Mouse (Mus musculus) MEL (cell line): ENCODE measurements around the gene Ovca2. TPM values are rescaled to one million over a fixed set of nuclear protein-coding genes. Genes with fewer than 3 reads are reported as not detected.

Experiments
- DNase-seq: peaks from one replicate; pipeline ENCODE4 v3.0.0; 2011; ENCODE audit warnings: low read depth, low spot score
- H3K27ac ChIP-seq: 2 replicates; pipeline ENCODE4 v1.5.1; 2012; ENCODE audit warnings: low read depth, mild to moderate bottlenecking, control low read depth, low read length, moderate library complexity; ENCODE audit not compliant: control insufficient read depth
- H3K27me3 ChIP-seq, 2 experiments: fragments of 150-350 bp in 1 of 2; sonication (generic) in 1 of 2; 2 replicates each; pipeline ENCODE4 v1.6.1; 2012; ENCODE audit warnings: low read length in 2 of 2, mild to moderate bottlenecking in 2 of 2, improper control_type of control experiment in 1 of 2, moderate library complexity in 1 of 2; ENCODE audit not compliant: insufficient read depth in 2 of 2, control insufficient read depth in 1 of 2
- H3K36me3 ChIP-seq, 2 experiments: 2 replicates each; pipeline ENCODE4 v1.6.1; 2012 to 2014; ENCODE audit warnings: low read length in 2 of 2, improper control_type of control experiment in 1 of 2, inconsistent platforms in 1 of 2, mild to moderate bottlenecking in 1 of 2; ENCODE audit not compliant: insufficient read depth in 2 of 2, control insufficient read depth in 1 of 2
- H3K4me1 ChIP-seq, 2 experiments: fragments of 150-350 bp in 1 of 2; sonication (generic) in 1 of 2; 2 replicates each; pipeline ENCODE4 v1.6.1; 2012; ENCODE audit warnings: low read length in 2 of 2, improper control_type of control experiment in 1 of 2, mild to moderate bottlenecking in 1 of 2; ENCODE audit not compliant: insufficient read depth in 2 of 2, control insufficient read depth in 1 of 2
- H3K4me3 ChIP-seq, 2 experiments: fragments of 150-350 bp in 1 of 2; sonication (generic) in 1 of 2; 2 replicates each; pipeline ENCODE4 v1.5.1; 2012; ENCODE audit warnings: low read depth in 2 of 2, low read length in 2 of 2, mild to moderate bottlenecking in 2 of 2, moderate library complexity in 2 of 2, control low read depth in 1 of 2, improper control_type of control experiment in 1 of 2; ENCODE audit not compliant: control insufficient read depth in 1 of 2, insufficient read depth in 1 of 2
- H3K79me2 ChIP-seq: 2 replicates; pipeline ENCODE4 v1.6.1; 2012; ENCODE audit warnings: mild to moderate bottlenecking, low read length, moderate library complexity; ENCODE audit not compliant: control insufficient read depth, poor library complexity, insufficient read depth
- H3K9ac ChIP-seq: 2 replicates; pipeline ENCODE4 v1.6.1; 2012; ENCODE audit warnings: low read depth, mild to moderate bottlenecking, control low read depth, low read length, moderate library complexity; ENCODE audit not compliant: control insufficient read depth, poor library complexity, severe bottlenecking
- H3K9me3 ChIP-seq: fragments of 150-350 bp; sonication (generic); replicated peaks from 2 replicates; pipeline ENCODE4 v1.6.1; 2012; ENCODE audit warnings: mild to moderate bottlenecking, low read length, improper control_type of control experiment, moderate library complexity; ENCODE audit not compliant: insufficient read depth
- BHLHE40 ChIP-seq: IDR thresholded peaks from 2 replicates; pipeline ENCODE4 v1.6.1; 2012; ENCODE audit warnings: low read depth, mild to moderate bottlenecking, inconsistent platforms, low read length, improper control_type of control experiment, borderline replicate concordance
- CHD1 ChIP-seq: IDR thresholded peaks from 2 replicates; pipeline ENCODE4 v1.6.1; 2012; ENCODE audit warnings: low read depth, mild to moderate bottlenecking, inconsistent platforms, low read length, improper control_type of control experiment
- CHD2 ChIP-seq: IDR thresholded peaks from 2 replicates; pipeline ENCODE4 v1.6.1; 2011; ENCODE audit warnings: low read length, improper control_type of control experiment
- CTCF ChIP-seq, 3 experiments: IDR thresholded peaks in 2 of 3; conservative IDR thresholded peaks in 1 of 3; 2 replicates each; pipeline ENCODE4 v1.5.1; 2011 to 2012; ENCODE audit warnings: low read length in 3 of 3, low read depth in 2 of 3, mild to moderate bottlenecking in 2 of 3, improper control_type of control experiment in 1 of 3, inconsistent platforms in 1 of 3, mixed read lengths in 1 of 3, moderate library complexity in 1 of 3; ENCODE audit not compliant: control insufficient read depth in 1 of 3, insufficient read depth in 1 of 3, poor library complexity in 1 of 3, severe bottlenecking in 1 of 3
- E2F4 ChIP-seq: IDR thresholded peaks from 2 replicates; pipeline ENCODE4 v1.6.1; 2011; ENCODE audit warnings: low read depth, low read length, improper control_type of control experiment, borderline replicate concordance
- ELF1 ChIP-seq: IDR thresholded peaks from 2 replicates; pipeline ENCODE4 v1.6.1; 2014; ENCODE audit warnings: low read depth, mild to moderate bottlenecking, inconsistent platforms, low read length, improper control_type of control experiment, moderate library complexity
- EP300 ChIP-seq, 2 experiments: IDR thresholded peaks; 2 replicates each; pipeline ENCODE4 v1.6.1; 2011; ENCODE audit warnings: improper control_type of control experiment in 2 of 2, low read length in 2 of 2, low read depth in 1 of 2, mild to moderate bottlenecking in 1 of 2
- ETS1 ChIP-seq: IDR thresholded peaks from 2 replicates; pipeline ENCODE4 v1.6.1; 2012; ENCODE audit warnings: low read depth, mild to moderate bottlenecking, inconsistent platforms, low read length, improper control_type of control experiment, moderate library complexity
- GATA1 ChIP-seq: IDR thresholded peaks from 2 replicates; pipeline ENCODE4 v1.6.1; 2011; ENCODE audit warnings: low read depth, low read length, improper control_type of control experiment
- JUND ChIP-seq: IDR thresholded peaks from 2 replicates; pipeline ENCODE4 v1.6.1; 2011; ENCODE audit warnings: low read depth, mild to moderate bottlenecking, improper control_type of control experiment, low read length
- MAFK ChIP-seq: IDR thresholded peaks from 2 replicates; pipeline ENCODE4 v1.6.1; 2011; ENCODE audit warnings: low read depth, mild to moderate bottlenecking, low read length, improper control_type of control experiment, borderline replicate concordance
- MAZ ChIP-seq: IDR thresholded peaks from 2 replicates; pipeline ENCODE4 v1.6.1; 2012; ENCODE audit warnings: low read depth, mild to moderate bottlenecking, inconsistent platforms, low read length, improper control_type of control experiment
- MYB ChIP-seq: IDR thresholded peaks from 2 replicates; pipeline ENCODE4 v1.6.1; 2011; ENCODE audit warnings: mild to moderate bottlenecking, low read depth, low read length, improper control_type of control experiment
- POLR2AphosphoS5 ChIP-seq: IDR thresholded peaks from 2 replicates; pipeline ENCODE4 v1.6.1; 2012; ENCODE audit warnings: low read depth, borderline replicate concordance, mild to moderate bottlenecking, inconsistent platforms, low read length, moderate library complexity, mixed read lengths
- RAD21 ChIP-seq: IDR thresholded peaks from 2 replicates; pipeline ENCODE4 v1.6.1; 2011; ENCODE audit warnings: mild to moderate bottlenecking, low read depth, low read length, improper control_type of control experiment
- SIN3A ChIP-seq: IDR thresholded peaks from 2 replicates; pipeline ENCODE4 v1.6.1; 2012; ENCODE audit warnings: low read length, improper control_type of control experiment, inconsistent platforms
- SMC3 ChIP-seq: IDR thresholded peaks from 2 replicates; pipeline ENCODE4 v1.6.1; 2011; ENCODE audit warnings: low read depth, low read length, improper control_type of control experiment
- TAL1 ChIP-seq: IDR thresholded peaks from 2 replicates; pipeline ENCODE4 v1.6.1; 2012; ENCODE audit warnings: mild to moderate bottlenecking, inconsistent platforms, low read length, moderate library complexity, mixed read lengths
- TBP ChIP-seq: IDR thresholded peaks from 2 replicates; pipeline ENCODE4 v1.8.0; 2011; ENCODE audit warnings: low read depth, low read length, improper control_type of control experiment
- TCF12 ChIP-seq: IDR thresholded peaks from 2 replicates; pipeline ENCODE4 v1.6.1; 2014; ENCODE audit warnings: low read depth, mild to moderate bottlenecking, inconsistent platforms, low read length, improper control_type of control experiment, moderate library complexity
- ZC3H11A ChIP-seq: IDR thresholded peaks from 2 replicates; pipeline ENCODE4 v1.6.1; 2012; ENCODE audit warnings: low read depth, mild to moderate bottlenecking, inconsistent platforms, low read length, improper control_type of control experiment
- ZMIZ1 ChIP-seq: IDR thresholded peaks from 2 replicates; pipeline ENCODE4 v1.6.1; 2012; ENCODE audit warnings: low read depth, mild to moderate bottlenecking, inconsistent platforms, low read length, improper control_type of control experiment, moderate library complexity
- ZNF384 ChIP-seq: IDR thresholded peaks from 2 replicates; pipeline ENCODE4 v1.6.1; 2012; ENCODE audit warnings: low read depth, mild to moderate bottlenecking, inconsistent platforms, low read length, improper control_type of control experiment
- polyA plus RNA-seq, 2 experiments: library from polyadenylated mRNA; stranded (reverse) in 1 of 2; unstranded in 1 of 2; fragments of >175 nt in 1 of 2; fragments of >200 nt in 1 of 2; gene quantifications; 2 replicates each; pipeline versions ENCODE4 v1.2.1 to v1.2.4; 2012; ENCODE audit warnings: low replicate concordance in 2 of 2, low read depth in 1 of 2; ENCODE audit not compliant: insufficient read length in 2 of 2, insufficient read depth in 1 of 2, missing spikeins in 1 of 2
- total RNA-seq: library from RNA; depleted of rRNA; stranded (reverse); fragments of 300-350 nt; gene quantifications from 2 replicates; pipeline ENCODE4 v1.2.3, GENCODE M21; 2012

The Ovca2 gene
- total and polyA plus RNA-seq, 3 experiments, result 23.1 to 33.1 TPM; not detected in 1

DNA sequence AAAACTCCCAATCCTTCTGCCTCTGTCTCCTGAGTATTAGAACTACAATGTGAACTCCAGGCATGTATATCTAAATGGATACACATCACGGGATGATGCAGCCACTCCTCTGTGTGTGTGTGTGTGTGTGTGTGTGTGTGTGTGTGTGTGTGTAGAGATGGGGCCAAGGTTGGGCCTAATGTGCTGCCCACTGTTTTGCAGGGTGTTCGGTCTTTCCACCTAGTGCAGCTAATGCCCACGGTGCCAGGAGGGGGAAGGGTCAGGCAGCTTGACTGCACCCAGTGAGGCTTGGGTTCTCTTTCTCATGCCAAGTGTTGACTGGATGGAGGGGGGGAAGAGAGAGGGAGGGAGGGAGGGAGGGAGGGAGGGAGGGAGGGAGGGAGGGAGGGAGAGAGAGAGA, 34.2 kb upstream of the Ovca2 start:
- no peak for TF ChIP-seq ELF1
- TF ChIP-seq E2F4, result no peak
- no peak for TF ChIP-seq ZC3H11A
- TF ChIP-seq TAL1, result no peak
- TF ChIP-seq BHLHE40, result no peak
- TF ChIP-seq ZNF384, result no peak
- no peaks in the 10 kb centered on the region for H3K27me3 ChIP-seq
- no peaks in the 10 kb centered on the region for H3K4me1 ChIP-seq
- DNase-seq, result no peak
- H3K79me2 ChIP-seq, result no peaks in the 10 kb centered on the region
- no peaks in the 10 kb centered on the region for H3K36me3 ChIP-seq
- no peak overlapping the region for H3K27ac ChIP-seq
- H3K9me3 ChIP-seq, result no peaks in the 10 kb centered on the region
- H3K4me3 ChIP-seq, result no peak overlapping the region
- H3K9ac ChIP-seq, result no peak overlapping the region

DNA sequence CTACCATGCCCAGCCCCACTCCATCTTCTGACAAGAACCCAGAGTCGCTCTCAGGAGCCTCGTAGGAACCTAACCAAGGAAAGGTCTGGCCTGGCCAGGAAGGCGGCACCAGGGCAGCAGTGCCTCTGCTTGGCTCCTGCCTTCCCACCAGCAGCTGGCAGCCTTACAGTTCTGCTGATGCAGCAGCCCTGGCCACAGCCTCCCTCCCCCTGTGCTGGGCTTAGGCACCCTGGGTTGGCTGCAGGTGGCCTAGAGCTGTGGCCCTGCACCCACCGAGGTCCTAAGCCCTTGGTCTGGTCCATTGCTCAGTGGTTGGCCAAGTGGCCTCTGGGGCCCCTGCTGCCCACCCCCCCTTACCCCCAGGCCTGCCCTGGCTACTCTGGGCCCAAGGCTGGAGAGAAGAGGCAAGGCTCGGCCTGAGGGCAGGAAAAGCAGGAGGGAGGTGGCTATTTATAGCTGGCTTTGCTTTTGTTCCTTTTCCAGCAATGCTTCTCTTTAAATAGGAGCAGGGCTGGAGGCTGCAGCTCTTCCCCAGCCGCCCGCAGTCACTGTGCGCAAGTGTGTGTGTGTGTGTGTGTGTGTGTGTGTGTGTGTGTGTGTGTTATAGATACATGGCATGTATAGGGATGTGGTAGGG, 33.5 kb upstream of the Ovca2 start:
- H3K9me3 ChIP-seq, result no peaks in the 10 kb centered on the region
- H3K27me3 ChIP-seq, result no peaks in the 10 kb centered on the region
- no peaks in the 10 kb centered on the region for H3K36me3 ChIP-seq
- no peaks in the 10 kb centered on the region for H3K79me2 ChIP-seq
- no peak overlapping the region for H3K9ac ChIP-seq
- H3K4me3 ChIP-seq, result no peak overlapping the region
- TF ChIP-seq TBP, result no peak
- no peak for TF ChIP-seq MYB
- no peak for TF ChIP-seq ELF1
- no peak for TF ChIP-seq RAD21
- no peak for TF ChIP-seq JUND
- no peak for TF ChIP-seq ZNF384
- TF ChIP-seq CHD2, result no peak
- TF ChIP-seq SMC3, result no peak
- TF ChIP-seq MAZ, result no peak
- TF ChIP-seq GATA1, result no peak
- no peak for TF ChIP-seq MAFK
- no peak for TF ChIP-seq E2F4
- TF ChIP-seq CTCF (IDR thresholded peaks at IDR 0.05 in 2 of 3, conservative IDR thresholded peaks at IDR 0.05 in 1 of 3; ENCODE audit: control insufficient read depth in 1 of 3, insufficient read depth in 1 of 3, low read depth in 2 of 3, low read length in 3 of 3, poor library complexity in 1 of 3, severe bottlenecking in 1 of 3), result no peak
- TF ChIP-seq TCF12, result no peak
- no peak for TF ChIP-seq CHD1
- TF ChIP-seq POLR2AphosphoS5, result no peak
- TF ChIP-seq SIN3A, result no peak
- TF ChIP-seq ZMIZ1, result no peak
- no peak for TF ChIP-seq ETS1
- TF ChIP-seq EP300 (IDR thresholded peaks at IDR 0.05; ENCODE audit: low read depth in 1 of 2, low read length in 2 of 2), result no peak
- TF ChIP-seq, all 39 proteins: peak for 0
- Histone ChIP-seq H3K4me1 (no peaks in the 10 kb centered on the region), H3K27ac (no peak overlapping the region)
- DNase-seq, result no peak
